Mouse (Mus musculus) heart, adult 2 months (tissue): ENCODE results near the gene Ptma. TPM values are rescaled to one million over a fixed set of nuclear protein-coding genes. Genes with fewer than 3 reads are reported as not detected.

ENCODE experiments used
- DNase-seq, 2 experiments: peaks; one replicate each; pipeline ENCODE4 v3.0.0; 2021
- H3K27ac ChIP-seq: fragments of 200-600 bp; 2 replicates; pipeline ENCODE4 v1.8.1; 2022
- H3K27me3 ChIP-seq: fragments of 200-500 bp; 2 replicates; pipeline ENCODE4 v1.6.1; 2012; ENCODE audit warnings: mild to moderate bottlenecking, low read length, inconsistent platforms, mixed read lengths; ENCODE audit not compliant: control insufficient read depth, insufficient read depth
- H3K36me3 ChIP-seq: fragments of 200-500 bp; 2 replicates; pipeline ENCODE4 v1.6.1; 2012; ENCODE audit warnings: low read length, inconsistent platforms; ENCODE audit not compliant: control insufficient read depth, insufficient read depth
- H3K4me1 ChIP-seq: fragments of 200-500 bp; 2 replicates; pipeline ENCODE4 v1.6.1; 2011; ENCODE audit warnings: low read length; ENCODE audit not compliant: control insufficient read depth, insufficient read depth
- H3K4me3 ChIP-seq: fragments of 200-600 bp; 2 replicates; pipeline ENCODE4 v1.8.1; 2022
- H3K79me2 ChIP-seq: fragments of 200-500 bp; replicated peaks from 2 replicates; pipeline ENCODE4 v1.6.1; 2012; ENCODE audit warnings: mild to moderate bottlenecking, inconsistent platforms, low read length, moderate library complexity, mixed read lengths; ENCODE audit not compliant: control insufficient read depth, insufficient read depth
- H3K9ac ChIP-seq: fragments of 200-500 bp; 2 replicates; pipeline ENCODE4 v1.6.1; 2012; ENCODE audit warnings: low read depth, mild to moderate bottlenecking, control low read depth, inconsistent platforms, low read length, mixed read lengths
- CTCF ChIP-seq: fragments of 200-600 bp; IDR thresholded peaks from 2 replicates; pipeline ENCODE4 v1.8.1; 2022; ENCODE audit warnings: antibody characterized with exemption, mild to moderate bottlenecking, moderate library complexity
- EP300 ChIP-seq: fragments of 200-500 bp; IDR thresholded peaks from 2 replicates; pipeline ENCODE4 v1.6.1; 2011; ENCODE audit warnings: low read depth, low read length, control low read depth; ENCODE audit not compliant: insufficient read depth
- POLR2A ChIP-seq: fragments of 200-500 bp; IDR thresholded peaks from 2 replicates; pipeline ENCODE4 v1.6.1; 2011; ENCODE audit warnings: mild to moderate bottlenecking, low read depth, low read length, control low read depth; ENCODE audit not compliant: insufficient read depth
- WGBS: fragments of 180-500 bp; shearing (Covaris S2); methylation state at CpG from one replicate; pipeline ENCODE4 v1.1.7; 2018; 5-methylcytosine and 5-hydroxymethylcytosine counted together
- intact Hi-C: fragments of 180-260 bp; cut with DNase I; formaldehyde crosslinking; loops from one replicate; pipeline ENCODE4 v1.15.1; 2025
- polyA plus RNA-seq: library from polyadenylated mRNA; depleted of rRNA; stranded (reverse); fragments of >200 nt; gene quantifications from 2 replicates; pipeline ENCODE4 v1.2.3, GENCODE M21; 2012
- total RNA-seq, 2 experiments: library from RNA; stranded (reverse); gene quantifications; 2 replicates each; pipeline ENCODE4 v1.2.3; 2021

Ptma gene
- total and polyA plus RNA-seq, 3 experiments: 177 to 227 (median 200) TPM

GRCm38 (mm10) chr1:86525499-86526115, 919 bp upstream of the Ptma start:
- peak overlapping the region; percentile 91 for H3K4me3 ChIP-seq
- H3K27me3 ChIP-seq: no peaks in the 10 kb centered on the region
- intact Hi-C loops: loop anchor here (1.0 kb wide), 3 partner anchors 38 to 91 kb away; no protein-coding TSS in a partner anchor
- peak overlapping the region; percentile 100 for H3K27ac ChIP-seq
- peak overlapping the region; percentile 93 for H3K9ac ChIP-seq
- peaks cover 2% of the 10 kb centered on the region for H3K79me2 ChIP-seq
- peak in 1 of 2 experiments; percentile 86 for DNase-seq
- TF ChIP-seq POLR2A: no peak
- TF ChIP-seq CTCF: peak; percentile 88
- TF ChIP-seq EP300: peak; percentile 44; the same call in 1 of the 2 replicates
- no peaks in the 10 kb centered on the region for H3K36me3 ChIP-seq
- peaks cover 5% of the 10 kb centered on the region; the same call in 1 of the 2 replicates for H3K4me1 ChIP-seq
- under 1% methylated on average over 44 of the region's 44 CpGs for WGBS

GRCm38 (mm10) chr1:86526789-86527598, 468 bp downstream of the Ptma start:
- Histone ChIP-seq H3K4me3 (peak overlapping the region; percentile 91), H3K9ac (peak overlapping the region; percentile 98), H3K79me2 (peaks cover 2% of the 10 kb centered on the region), H3K27me3 (no peaks in the 10 kb centered on the region), H3K4me1 (peaks cover 5% of the 10 kb centered on the region; the same call in 1 of the 2 replicates), H3K27ac (peak overlapping the region; percentile 100), H3K36me3 (no peaks in the 10 kb centered on the region)
- TF ChIP-seq CTCF (no peak), POLR2A (no peak), EP300 (no peak)
- WGBS: under 1% methylated on average over 111 of the region's 111 CpGs
- DNase-seq: peak; percentile 61 to 70
- intact Hi-C loops: no loop called here

- peak; percentile 93 to 97 for DNase-seq
- TF ChIP-seq CTCF (peak; percentile 86), POLR2A (no peak; the same call in 1 of the 2 replicates)
- H3K4me3 ChIP-seq: peak overlapping the region; percentile 91
- H3K79me2 ChIP-seq: peaks cover 2% of the 10 kb centered on the region
- peak overlapping the region; percentile 98 for H3K9ac ChIP-seq
- WGBS: under 1% methylated on average over 89 of the region's 89 CpGs
- H3K4me1 ChIP-seq: peaks cover 3% of the 10 kb centered on the region; the same call in 1 of the 2 replicates
- no peaks in the 10 kb centered on the region for H3K36me3 ChIP-seq
- H3K27ac ChIP-seq: peak overlapping the region; percentile 100
- no peaks in the 10 kb centered on the region for H3K27me3 ChIP-seq
- intact Hi-C loops: loop anchor here (1.0 kb wide), 1 partner anchor 57 kb away; no protein-coding TSS in a partner anchor
Observed at GRCm38 (mm10) chr1:86527599-86528486, 1.3 kb downstream of the Ptma start.

GRCm38 (mm10) chr1:86528571-86529180, 2.1 kb downstream of the Ptma start:
- no peaks in the 10 kb centered on the region for H3K36me3 ChIP-seq
- peaks cover 2% of the 10 kb centered on the region for H3K79me2 ChIP-seq
- WGBS: 2% methylated on average over 15 of the region's 15 CpGs
- peak overlapping the region; percentile 100 for H3K27ac ChIP-seq
- intact Hi-C loops: loop anchor here (1.0 kb wide), 1 partner anchor 57 kb away; no protein-coding TSS in a partner anchor
- H3K27me3 ChIP-seq: no peaks in the 10 kb centered on the region
- TF ChIP-seq POLR2A (no peak), EP300 (no peak), CTCF (no peak)
- DNase-seq: peak in 1 of 2 experiments; percentile 66
- peak overlapping the region; percentile 98 for H3K9ac ChIP-seq
- H3K4me1 ChIP-seq: peaks cover 3% of the 10 kb centered on the region; the same call in 1 of the 2 replicates
- H3K4me3 ChIP-seq: peak overlapping the region; percentile 91

- DNase-seq: no peak
- H3K27ac ChIP-seq: no peak overlapping the region
- H3K4me1 ChIP-seq: peaks cover 1% of the 10 kb centered on the region; the same call in 1 of the 2 replicates
- H3K27me3 ChIP-seq: no peaks in the 10 kb centered on the region
- TF ChIP-seq CTCF (no peak), POLR2A (no peak), EP300 (no peak)
- peaks cover 2% of the 10 kb centered on the region for H3K79me2 ChIP-seq
- H3K4me3 ChIP-seq: peak overlapping the region; percentile 91; the same call in 1 of the 2 replicates
- intact Hi-C loops: no loop called here
- no peak overlapping the region for H3K9ac ChIP-seq
- H3K36me3 ChIP-seq: no peaks in the 10 kb centered on the region
- WGBS: 14% methylated on average over 4 of the region's 4 CpGs
Observed at GRCm38 (mm10) chr1:86529590-86529989, 3.1 kb downstream of the Ptma start.
